Mouse (Mus musculus): Measurements from ENCODE around the gene Washc2.

The Washc2 gene

DNA sequence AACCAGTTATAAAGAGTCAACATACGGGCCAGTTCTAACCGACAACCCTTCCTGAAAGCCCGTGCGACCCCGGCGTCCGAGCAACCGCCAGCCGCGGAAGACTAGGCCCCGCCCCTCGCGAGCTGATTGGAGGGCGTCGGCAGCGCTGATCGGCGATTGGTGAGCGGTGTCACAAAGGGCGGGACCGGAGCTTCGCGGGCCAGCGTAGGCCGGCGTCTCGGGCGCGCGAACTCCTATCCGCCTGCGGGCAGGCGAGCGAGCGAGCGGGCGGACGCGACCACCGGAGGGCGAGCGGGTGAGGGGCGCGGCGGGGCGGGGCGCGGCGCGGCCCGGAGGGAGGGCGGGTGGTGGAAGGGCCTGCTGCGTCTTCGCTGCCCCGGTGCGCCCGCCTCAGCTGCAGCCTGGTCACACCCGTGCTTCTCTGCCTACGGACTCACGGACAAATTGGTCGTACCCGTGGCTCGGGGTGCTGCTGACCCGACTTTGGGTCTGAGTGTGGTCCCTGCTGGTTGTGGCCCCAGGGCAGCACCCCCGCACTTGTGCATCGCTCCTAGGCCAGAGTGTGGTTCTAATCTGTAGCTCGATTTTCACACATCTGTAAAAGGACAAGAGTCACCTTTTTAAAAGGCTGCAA, 56.3 kb downstream of the Washc2 start, which contains the start of gene Zfand4:
Gene Zfand4, plus strand, starts transcription at position 205 of the 634 bp plus-strand sequence.
- peak; percentile 94 for DNase-seq (ENCODE audit: low spot score)

DNA sequence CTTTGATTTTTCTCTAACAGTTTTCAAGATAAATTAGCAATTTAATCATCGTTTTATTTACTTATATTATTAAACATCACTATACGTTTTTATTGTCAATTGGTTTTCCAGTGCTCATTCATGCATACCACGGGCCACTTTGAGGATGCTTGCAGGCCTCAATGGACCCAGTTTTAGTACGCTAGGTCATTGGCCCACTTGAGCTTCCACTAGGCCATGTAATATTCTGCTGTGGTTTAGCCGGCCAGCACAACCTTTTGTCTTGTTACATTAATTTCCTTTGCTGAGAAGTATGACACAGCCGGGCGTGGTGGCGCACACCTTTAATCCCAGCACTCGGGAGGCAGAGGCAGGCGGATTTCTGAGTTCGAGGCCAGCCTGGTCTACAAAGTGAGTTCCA, 57.0 kb downstream of the Washc2 start:
- DNase-seq (ENCODE audit: low spot score) = no peak

GRCm38 (mm10) chr6:116265603-116266002, 57.8 kb downstream of the Washc2 start:
- no peak for DNase-seq (ENCODE audit: low spot score)

DNA sequence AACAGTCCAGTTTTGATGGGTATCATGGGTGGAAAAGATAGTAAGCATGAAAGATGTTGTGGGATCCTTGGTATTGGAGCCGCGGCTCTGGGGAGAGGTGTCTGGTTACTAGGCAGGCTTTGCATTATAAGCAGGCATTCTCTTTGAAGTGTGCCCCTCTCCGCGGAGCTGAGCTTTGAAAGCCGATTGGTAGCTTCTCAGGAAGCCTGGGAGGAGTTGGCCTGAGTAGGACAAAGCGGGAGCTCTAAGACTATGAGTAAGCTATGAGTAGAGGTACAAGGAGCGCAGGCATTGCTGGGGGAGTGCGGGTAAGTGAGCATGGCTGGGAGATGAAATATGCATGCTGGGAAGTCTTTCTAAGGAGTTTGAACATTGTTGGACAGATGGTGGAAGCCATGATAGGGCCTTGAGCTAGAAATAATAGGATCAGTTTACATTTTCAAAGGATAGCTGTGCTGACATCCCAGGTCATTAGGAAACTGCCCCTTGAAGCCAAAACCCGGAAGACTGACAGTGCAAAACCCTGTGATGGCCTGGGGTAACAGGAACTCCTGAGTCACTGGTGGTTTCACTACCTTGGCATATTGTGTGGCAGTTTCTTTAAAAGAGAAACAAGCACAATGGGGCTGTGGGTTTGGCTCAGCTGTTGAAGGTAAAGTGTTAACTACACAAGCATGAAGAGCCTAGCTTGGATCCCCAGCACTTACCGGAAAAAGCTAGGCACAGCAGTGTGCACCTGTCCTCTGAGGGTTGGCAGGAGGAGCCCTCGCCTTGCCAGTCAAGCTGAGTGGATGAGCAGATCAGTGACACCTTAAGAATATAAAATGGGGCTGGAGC, 58.7 kb downstream of the Washc2 start:
- DNase-seq (ENCODE audit: low spot score) = no peak

- DNase-seq (ENCODE audit: low spot score) = no peak
Observed at GRCm38 (mm10) chr6:116267110-116267423, 59.2 kb downstream of the Washc2 start.

GRCm38 (mm10) chr6:116275695-116276094, 67.9 kb downstream of the Washc2 start:
- no peak for DNase-seq (ENCODE audit: low spot score)

- DNase-seq (ENCODE audit: low spot score) = no peak
Observed at GRCm38 (mm10) chr6:116278679-116279317, 71.0 kb downstream of the Washc2 start.

GRCm38 (mm10) chr6:116281014-116281413, 73.2 kb downstream of the Washc2 start:
- no peak for DNase-seq (ENCODE audit: low spot score)

- no peak for DNase-seq (ENCODE audit: low spot score)
Observed at GRCm38 (mm10) chr6:116282546-116282945, 74.7 kb downstream of the Washc2 start.

DNA sequence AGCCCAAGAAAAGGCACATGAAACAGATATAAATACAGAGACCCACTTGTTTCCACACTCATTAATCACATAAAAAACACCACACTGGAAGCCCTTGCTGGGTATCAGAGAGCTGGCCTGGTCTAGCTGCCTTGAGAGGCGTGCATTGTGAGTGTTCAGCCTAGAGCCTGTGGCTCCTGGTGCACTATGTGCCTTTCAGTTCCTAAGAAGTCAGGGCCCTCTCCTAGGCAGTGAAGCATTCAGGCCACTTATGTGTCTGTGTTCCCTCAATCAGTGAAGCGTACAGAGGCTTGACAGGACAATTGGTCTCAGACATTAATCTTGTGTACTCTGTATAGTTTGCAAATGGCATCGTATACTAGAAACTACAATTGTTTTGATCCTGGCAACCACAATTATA, 75.4 kb downstream of the Washc2 start:
- DNase-seq (ENCODE audit: low spot score) = no peak

DNA sequence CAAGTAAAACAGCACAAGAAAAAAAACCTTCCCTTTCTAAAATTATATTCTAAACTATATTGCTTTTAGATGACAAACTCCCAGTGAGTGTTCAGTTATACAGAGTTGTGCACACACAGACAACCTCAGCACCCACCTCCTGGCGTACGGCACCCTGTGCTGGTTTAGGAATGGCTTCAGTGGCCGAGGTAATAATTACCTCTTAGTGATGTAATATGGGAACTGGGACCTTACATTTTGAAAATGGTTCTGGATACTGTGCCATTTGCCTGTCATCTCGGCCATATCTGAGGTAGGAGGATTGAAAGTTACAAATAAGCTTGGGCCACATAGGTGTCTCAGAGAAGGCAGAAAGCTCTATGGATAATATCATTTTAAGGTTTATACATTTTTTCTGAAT, 78.5 kb downstream of the Washc2 start:
- DNase-seq (ENCODE audit: low spot score) = no peak

DNA sequence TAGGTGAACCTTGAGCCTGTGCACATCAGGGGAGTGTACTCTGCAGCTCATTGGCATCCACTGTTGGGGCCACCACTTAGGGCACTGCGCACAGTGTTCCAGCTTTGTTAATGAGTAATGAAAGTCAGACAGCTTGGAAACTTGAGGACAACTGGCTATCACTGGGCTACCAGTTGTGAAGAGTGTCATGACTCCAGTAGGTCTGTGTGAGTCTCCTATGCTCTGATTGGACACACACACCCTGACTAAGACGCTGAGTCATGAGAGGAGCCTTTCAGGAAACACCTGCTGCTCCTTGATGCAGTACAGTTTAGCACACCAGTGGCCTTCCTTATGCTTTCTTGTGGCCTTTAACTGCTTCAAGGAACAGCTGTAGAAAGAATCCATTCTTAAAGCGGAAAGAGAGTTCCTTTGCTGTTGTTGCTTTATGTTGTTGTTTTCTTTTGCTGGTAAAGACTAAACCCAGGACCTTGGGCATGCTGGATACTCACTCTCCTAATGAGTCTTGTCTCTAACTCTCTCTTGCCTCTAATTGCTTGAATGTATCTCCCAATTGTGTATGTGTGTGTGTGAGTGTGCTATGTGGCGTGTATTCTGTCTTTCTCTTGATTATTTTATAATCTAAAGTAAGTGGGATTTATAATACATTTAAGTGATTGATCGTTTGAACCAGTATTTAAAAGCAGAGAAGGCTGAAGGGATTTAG, 79.2 kb downstream of the Washc2 start:
- DNase-seq (ENCODE audit: low spot score) = no peak

DNA sequence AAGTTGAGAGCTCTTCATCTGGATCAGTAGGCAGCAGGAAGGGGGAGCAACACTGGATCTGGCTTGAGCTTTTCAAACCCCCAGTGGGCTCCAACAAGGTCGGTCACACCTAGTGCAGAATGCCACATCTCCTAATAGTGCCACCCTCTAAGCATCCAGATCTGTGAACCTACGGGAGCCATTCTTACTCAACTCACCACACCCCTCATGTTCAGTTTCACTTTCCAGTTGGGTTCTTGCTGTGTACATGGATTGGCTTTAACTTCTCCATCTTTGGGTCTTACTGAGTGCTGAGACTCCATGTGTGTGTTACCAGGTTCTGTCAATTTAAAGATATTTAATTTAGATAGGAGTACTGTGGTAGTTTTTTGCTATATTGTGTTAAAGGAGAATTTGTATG, 103.6 kb downstream of the Washc2 start:
- no peak for DNase-seq (ENCODE audit: low spot score)
